Mouse (Mus musculus): ENCODE data around the gene Hist3h2ba. TPM values are rescaled to one million over a fixed set of nuclear protein-coding genes. Genes with fewer than 3 reads are reported as not detected.
A peak's percentile ranks its signal among the peaks of the same experiment; 100 is the strongest.

Gene Hist3h2ba
- 2.6 TPM in 2 replicates for polyA plus RNA-seq (2015; fragmentation: Nextera tagmentation; extraction: Ambion mirVana)

DNA sequence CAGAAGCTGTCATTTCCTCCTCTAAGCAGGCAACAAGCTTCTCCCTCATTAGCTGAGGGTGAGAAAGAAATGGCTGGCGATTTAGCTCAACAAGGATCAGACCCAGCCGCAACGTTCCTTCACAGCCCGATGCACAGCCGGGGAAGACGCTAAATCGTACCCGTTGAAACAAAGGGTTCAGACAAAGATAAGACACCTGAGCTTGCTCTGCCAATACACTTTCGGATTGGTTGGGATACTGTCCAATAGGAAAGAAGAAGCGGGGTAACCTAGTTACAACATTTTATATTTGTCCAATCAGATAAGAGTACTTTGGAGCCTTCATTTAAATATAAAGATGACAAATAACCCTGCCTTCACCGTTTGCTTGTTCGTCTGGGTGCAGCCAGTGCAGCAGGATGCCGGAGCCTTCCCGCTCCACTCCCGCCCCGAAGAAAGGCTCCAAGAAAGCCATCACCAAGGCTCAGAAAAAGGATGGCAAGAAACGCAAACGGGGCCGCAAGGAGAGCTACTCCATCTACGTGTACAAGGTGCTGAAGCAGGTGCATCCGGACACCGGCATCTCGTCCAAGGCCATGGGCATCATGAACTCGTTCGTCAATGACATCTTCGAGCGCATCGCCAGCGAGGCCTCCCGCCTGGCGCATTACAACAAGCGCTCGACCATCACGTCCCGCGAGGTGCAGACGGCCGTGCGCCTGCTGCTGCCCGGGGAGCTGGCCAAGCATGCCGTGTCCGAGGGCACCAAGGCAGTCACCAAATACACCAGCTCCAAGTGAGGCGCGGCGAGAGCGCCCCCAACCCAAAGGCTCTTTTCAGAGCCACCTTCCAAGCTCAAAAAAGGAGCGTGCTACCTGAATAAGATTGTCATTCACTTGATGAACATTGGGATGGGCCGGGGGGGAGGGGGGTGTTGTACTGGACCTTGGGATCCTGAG lies at the start of gene Hist3h2ba:
Gene Hist3h2ba, plus strand, starts transcription at position 379 of the 938 bp plus-strand sequence.
- H3K4me3 ChIP-seq (ENCODE audit: low read depth, low read length): peak within 1 kb of the TSS; percentile 22
- H3K4me2 ChIP-seq (replicated peaks; ENCODE audit: low read depth, low read length): peak within 1 kb of the TSS; percentile 43
- ATAC-seq (peak; percentile 82), DNase-seq (ENCODE audit: low spot score) (peak; percentile 90)
- H3K27ac ChIP-seq (ENCODE audit: low read length): no peak within 1 kb of the TSS
- WGBS: 2% methylated on average over 48 of the region's 48 CpGs
- peaks cover 5% of the 10 kb centered on the region; the same call in 1 of the 2 replicates for H3K27me3 ChIP-seq (replicated peaks; ENCODE audit: insufficient read depth, low read length)
- H3K9ac ChIP-seq (replicated peaks; ENCODE audit: low read depth): no peak within 1 kb of the TSS
- no peak for TF ChIP-seq CTCF (IDR thresholded peaks at IDR 0.05)
- TF ChIP-seq EP300 (IDR thresholded peaks at IDR 0.05): no peak
- H3K4me1 ChIP-seq (ENCODE audit: insufficient read depth, low read depth, low read length): no peaks in the 10 kb centered on the region
- no peaks in the 10 kb centered on the region for H3K9me3 ChIP-seq (ENCODE audit: low read length)
- no peaks in the 10 kb centered on the region for H3K36me3 ChIP-seq (ENCODE audit: insufficient read depth, low read length)

- TF ChIP-seq CTCF (IDR thresholded peaks at IDR 0.05) (no peak), EP300 (IDR thresholded peaks at IDR 0.05) (no peak)
- H3K27ac ChIP-seq (ENCODE audit: low read length): no peak overlapping the region
- H3K4me2 ChIP-seq (replicated peaks; ENCODE audit: low read depth, low read length): no peak overlapping the region
- peaks cover 3% of the 10 kb centered on the region; the same call in 1 of the 2 replicates for H3K4me1 ChIP-seq (ENCODE audit: insufficient read depth, low read depth, low read length)
- no peak overlapping the region for H3K4me3 ChIP-seq (ENCODE audit: low read depth, low read length)
- ATAC-seq (no peak), DNase-seq (ENCODE audit: low spot score) (no peak)
- H3K9ac ChIP-seq (replicated peaks; ENCODE audit: low read depth): no peak overlapping the region
- H3K36me3 ChIP-seq (ENCODE audit: insufficient read depth, low read length): peaks cover 12% of the 10 kb centered on the region
- H3K9me3 ChIP-seq (ENCODE audit: low read length): no peaks in the 10 kb centered on the region
- no peaks in the 10 kb centered on the region for H3K27me3 ChIP-seq (replicated peaks; ENCODE audit: insufficient read depth, low read length)
Observed at GRCm38 (mm10) chr11:58901080-58901479, 47.6 kb upstream of the Hist3h2ba start.

GRCm38 (mm10) chr11:58903511-58904409 lies 45.0 kb upstream of the Hist3h2ba start, which contains the start of gene Zfp39:
Gene Zfp39 (minus strand): TSS chr11:58904225.
- Histone ChIP-seq H3K4me1 (ENCODE audit: insufficient read depth, low read depth, low read length) (peaks cover 3% of the 10 kb centered on the region; the same call in 1 of the 2 replicates), H3K4me2 (replicated peaks; ENCODE audit: low read depth, low read length) (peak within 1 kb of the TSS; percentile 66), H3K4me3 (ENCODE audit: low read depth, low read length) (peak within 1 kb of the TSS; percentile 54), H3K27me3 (replicated peaks; ENCODE audit: insufficient read depth, low read length) (no peaks in the 10 kb centered on the region), H3K36me3 (ENCODE audit: insufficient read depth, low read length) (peaks cover 8% of the 10 kb centered on the region; the same call in 1 of the 2 replicates), H3K9me3 (ENCODE audit: low read length) (no peaks in the 10 kb centered on the region), H3K27ac (ENCODE audit: low read length) (peak within 1 kb of the TSS; percentile 79), H3K9ac (replicated peaks; ENCODE audit: low read depth) (peak within 1 kb of the TSS; percentile 51)
- 4% methylated on average over 37 of the region's 40 CpGs for WGBS
- ATAC-seq: peak; percentile 98
- DNase-seq (ENCODE audit: low spot score): peak; percentile 96
- TF ChIP-seq EP300 (IDR thresholded peaks at IDR 0.05) (no peak), CTCF (IDR thresholded peaks at IDR 0.05) (peak; percentile 35)

- peak overlapping the region; percentile 66 for H3K4me2 ChIP-seq (replicated peaks; ENCODE audit: low read depth, low read length)
- ATAC-seq: no peak
- TF ChIP-seq CTCF (IDR thresholded peaks at IDR 0.05) (no peak), EP300 (IDR thresholded peaks at IDR 0.05) (no peak)
- H3K4me3 ChIP-seq (ENCODE audit: low read depth, low read length): peak overlapping the region; percentile 54
- DNase-seq (ENCODE audit: low spot score): no peak
- WGBS: 2% methylated on average over 8 of the region's 8 CpGs
- H3K27ac ChIP-seq (ENCODE audit: low read length): peak overlapping the region; percentile 79
- H3K27me3 ChIP-seq (replicated peaks; ENCODE audit: insufficient read depth, low read length): no peaks in the 10 kb centered on the region
- peaks cover 4% of the 10 kb centered on the region; the same call in 1 of the 2 replicates for H3K36me3 ChIP-seq (ENCODE audit: insufficient read depth, low read length)
- H3K9me3 ChIP-seq (ENCODE audit: low read length): no peaks in the 10 kb centered on the region
- no peak overlapping the region for H3K9ac ChIP-seq (replicated peaks; ENCODE audit: low read depth)
- H3K4me1 ChIP-seq (ENCODE audit: insufficient read depth, low read depth, low read length): peaks cover 3% of the 10 kb centered on the region; the same call in 1 of the 2 replicates
Observed at GRCm38 (mm10) chr11:58904410-58904718, 44.4 kb upstream of the Hist3h2ba start.

DNA sequence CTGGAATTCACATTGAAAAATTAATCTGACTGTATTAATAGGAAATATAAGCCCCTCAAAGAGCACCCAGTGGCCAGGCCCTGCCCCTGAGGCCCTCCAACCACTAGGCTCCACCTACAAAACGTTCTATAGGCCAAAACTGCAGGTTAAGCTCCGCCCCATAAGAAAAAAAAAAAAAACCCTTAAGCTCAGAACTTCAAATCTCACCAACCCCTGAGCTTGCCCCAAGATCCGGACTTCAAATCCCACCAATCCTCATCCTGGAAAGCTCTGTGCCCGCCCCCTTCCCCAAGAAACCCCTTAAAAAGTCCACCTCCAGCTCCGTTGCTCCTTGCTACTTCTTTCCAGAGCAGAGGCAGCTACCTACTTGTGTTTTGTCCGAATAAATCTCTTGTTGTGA lies 43.9 kb upstream of the Hist3h2ba start:
- Histone ChIP-seq H3K9ac (replicated peaks; ENCODE audit: low read depth) (no peak overlapping the region), H3K4me1 (ENCODE audit: insufficient read depth, low read depth, low read length) (peaks cover 3% of the 10 kb centered on the region; the same call in 1 of the 2 replicates), H3K4me2 (replicated peaks; ENCODE audit: low read depth, low read length) (peak overlapping the region; percentile 66; the same call in 1 of the 2 replicates), H3K9me3 (ENCODE audit: low read length) (no peaks in the 10 kb centered on the region), H3K4me3 (ENCODE audit: low read depth, low read length) (0 out of 2 replicates have a peak overlapping the region, but pooled peaks have one; percentile 54), H3K36me3 (ENCODE audit: insufficient read depth, low read length) (peaks cover 4% of the 10 kb centered on the region; the same call in 1 of the 2 replicates), H3K27ac (ENCODE audit: low read length) (no peak overlapping the region), H3K27me3 (replicated peaks; ENCODE audit: insufficient read depth, low read length) (no peaks in the 10 kb centered on the region)
- TF ChIP-seq CTCF (IDR thresholded peaks at IDR 0.05): no peak
- TF ChIP-seq EP300 (IDR thresholded peaks at IDR 0.05): 0 out of 2 replicates have a peak, but pooled peaks have one; percentile 13
- 45% methylated on average over 6 of the region's 6 CpGs for WGBS
- ATAC-seq (peak; percentile 49), DNase-seq (ENCODE audit: low spot score) (peak; percentile 84)

Data from lung, postnatal 0 days (tissue).